Mouse (Mus musculus): Measurements from ENCODE around the gene Ets2.

GRCm38 (mm10) chr16:95736470-95736869 lies 34.6 kb downstream of the Ets2 start:
- TF ChIP-seq POLR2A (IDR thresholded peaks at IDR 0.05; ENCODE audit: insufficient read depth, low read depth, low read length): no peak
- no peak for TF ChIP-seq CTCF (IDR thresholded peaks at IDR 0.05)
- no peak for TF ChIP-seq EP300 (IDR thresholded peaks at IDR 0.05; ENCODE audit: insufficient read depth, low read depth, low read length)
